Mouse (Mus musculus) forebrain, embryonic 15.5 days (tissue): ENCODE measurements around the gene Amer2. TPM values are rescaled to one million over a fixed set of nuclear protein-coding genes. Genes with fewer than 3 reads are reported as not detected.

ENCODE experiments used
- ATAC-seq: fragments of 200-750 bp; cut with Nextera tagmentation; replicated peaks from 2 replicates; pipeline ENCODE4 v1.8.0; 2017; ENCODE audit warnings: mild to moderate bottlenecking, moderate TSS enrichment, moderate library complexity
- H3K27ac ChIP-seq: fragments of 300-500 bp; sonication (generic); replicated peaks from 2 replicates; pipeline ENCODE4 v1.5.1; 2015; ENCODE audit warnings: mild to moderate bottlenecking, inconsistent platforms
- H3K27me3 ChIP-seq: fragments of 300-500 bp; sonication (generic); 2 replicates; pipeline ENCODE4 v1.6.1; 2015; ENCODE audit warnings: inconsistent platforms
- H3K36me3 ChIP-seq: fragments of 300-500 bp; sonication (generic); 2 replicates; pipeline ENCODE4 v1.6.1; 2015; ENCODE audit warnings: mild to moderate bottlenecking, inconsistent platforms
- H3K4me1 ChIP-seq: fragments of 300-500 bp; sonication (generic); 2 replicates; pipeline ENCODE4 v1.6.1; 2015; ENCODE audit warnings: inconsistent platforms
- H3K4me2 ChIP-seq: fragments of 300-500 bp; sonication (generic); replicated peaks from 2 replicates; pipeline ENCODE4 v1.6.1; 2015; ENCODE audit warnings: mild to moderate bottlenecking, inconsistent platforms
- H3K4me3 ChIP-seq: fragments of 300-500 bp; sonication (generic); 2 replicates; pipeline ENCODE4 v1.5.1; 2015; ENCODE audit warnings: mild to moderate bottlenecking, inconsistent platforms
- H3K9ac ChIP-seq: fragments of 300-500 bp; sonication (generic); replicated peaks from 2 replicates; pipeline ENCODE4 v1.6.1; 2015; ENCODE audit warnings: mild to moderate bottlenecking, inconsistent platforms
- H3K9me3 ChIP-seq: fragments of 300-500 bp; sonication (generic); 2 replicates; pipeline ENCODE4 v1.6.1; 2016; ENCODE audit warnings: inconsistent platforms
- WGBS: fragments of 180-500 bp; shearing (Covaris S2); methylation state at CpG from one replicate; pipeline ENCODE4 v1.1.7; 2015; ENCODE audit warnings: mixed read lengths; 5-methylcytosine and 5-hydroxymethylcytosine counted together
- polyA plus RNA-seq: library from polyadenylated mRNA; unstranded; fragments of >200 nt; fragmentation: Nextera tagmentation; extraction: Ambion mirVana; gene quantifications from 2 replicates; pipeline ENCODE4 v1.2.1, GENCODE M21; 2015

The Amer2 gene
- polyA plus RNA-seq, 1 experiment from 2014 or later, result 51.1 TPM

DNA sequence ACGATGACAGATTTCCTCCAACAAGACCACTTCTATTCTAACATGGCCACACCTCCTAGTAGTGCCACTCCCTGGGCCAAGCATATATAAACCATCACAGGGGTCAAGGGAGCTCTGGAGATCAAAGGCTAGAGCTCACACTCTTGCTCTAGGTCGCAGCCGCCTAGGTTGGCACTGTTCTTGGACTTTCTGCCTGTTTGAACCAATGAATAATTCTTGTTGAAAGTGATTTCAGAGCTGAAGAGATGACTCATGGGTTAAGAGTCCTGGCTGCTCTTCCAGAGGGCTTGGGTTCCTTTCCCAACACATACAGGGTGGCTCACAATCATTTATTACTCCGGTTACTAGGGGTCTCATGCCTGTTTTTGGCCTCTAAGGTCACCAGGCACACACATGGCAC lies 24.3 kb downstream of the Amer2 start:
- Histone ChIP-seq H3K27ac (no peak overlapping the region), H3K4me2 (no peak overlapping the region), H3K9ac (no peak overlapping the region), H3K27me3 (no peaks in the 10 kb centered on the region), H3K4me1 (peaks cover 21% of the 10 kb centered on the region), H3K4me3 (no peak overlapping the region), H3K36me3 (no peaks in the 10 kb centered on the region), H3K9me3 (no peaks in the 10 kb centered on the region)
- 95% methylated on average over 4 of the region's 4 CpGs for whole genome bisulfite sequencing
- no peak for ATAC-seq

GRCm38 (mm10) chr14:60398861-60399260 lies 25.8 kb downstream of the Amer2 start:
- WGBS, result 5% methylated on average over 7 of the region's 7 CpGs
- H3K9me3 ChIP-seq, result no peaks in the 10 kb centered on the region
- H3K36me3 ChIP-seq, result no peaks in the 10 kb centered on the region
- H3K4me1 ChIP-seq, result peaks cover 32% of the 10 kb centered on the region
- H3K4me3 ChIP-seq, result no peak overlapping the region
- H3K4me2 ChIP-seq, result no peak overlapping the region
- peak; percentile 69 for ATAC-seq
- H3K27me3 ChIP-seq, result no peaks in the 10 kb centered on the region
- H3K27ac ChIP-seq, result peak overlapping the region; percentile 24; the same call in 1 of the 2 replicates
- H3K9ac ChIP-seq, result no peak overlapping the region

GRCm38 (mm10) chr14:60403228-60403627 lies 30.2 kb downstream of the Amer2 start:
- no peak for ATAC-seq
- WGBS, result 17% methylated on average over 2 of the region's 2 CpGs
- Histone ChIP-seq H3K9ac (no peak overlapping the region), H3K4me3 (no peak overlapping the region), H3K27me3 (no peaks in the 10 kb centered on the region), H3K36me3 (no peaks in the 10 kb centered on the region), H3K9me3 (no peaks in the 10 kb centered on the region), H3K4me2 (no peak overlapping the region), H3K27ac (peak overlapping the region; percentile 14; the same call in 1 of the 2 replicates), H3K4me1 (peaks cover 61% of the 10 kb centered on the region)

DNA sequence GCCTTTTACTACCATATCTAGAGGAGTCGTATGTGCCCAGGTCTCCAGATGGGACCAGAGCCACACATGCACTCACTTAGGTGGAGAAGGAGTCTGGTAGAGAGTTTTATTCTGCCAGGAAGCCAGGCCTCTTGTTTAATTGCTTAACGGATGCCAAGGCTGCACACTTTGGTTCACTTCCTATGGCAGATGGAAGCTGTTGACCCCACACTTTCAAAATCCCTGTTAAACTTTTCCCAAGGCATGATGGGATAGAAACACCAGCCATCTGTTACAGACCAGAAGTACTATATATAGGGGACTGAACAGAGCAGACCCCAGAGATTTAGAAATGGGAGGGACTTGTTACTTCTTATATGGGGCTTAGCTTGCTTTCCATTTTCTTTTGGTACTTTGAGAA lies 32.8 kb downstream of the Amer2 start:
- Histone ChIP-seq H3K4me2 (no peak overlapping the region), H3K4me1 (peaks cover 72% of the 10 kb centered on the region), H3K4me3 (no peak overlapping the region), H3K27ac (peak overlapping the region; percentile 31), H3K36me3 (no peaks in the 10 kb centered on the region), H3K27me3 (no peaks in the 10 kb centered on the region), H3K9me3 (no peaks in the 10 kb centered on the region), H3K9ac (no peak overlapping the region)
- WGBS, result 56% methylated on average over 2 of the region's 2 CpGs
- ATAC-seq, result no peak

- Histone ChIP-seq H3K36me3 (no peaks in the 10 kb centered on the region), H3K4me2 (no peak overlapping the region), H3K9ac (no peak overlapping the region), H3K27ac (peak overlapping the region; percentile 48), H3K4me1 (peaks cover 79% of the 10 kb centered on the region), H3K9me3 (no peaks in the 10 kb centered on the region), H3K27me3 (no peaks in the 10 kb centered on the region), H3K4me3 (no peak overlapping the region)
- no peak for ATAC-seq
- WGBS, result 86% methylated on average over 5 of the region's 5 CpGs
Observed at GRCm38 (mm10) chr14:60406543-60406942, 33.5 kb downstream of the Amer2 start.

DNA sequence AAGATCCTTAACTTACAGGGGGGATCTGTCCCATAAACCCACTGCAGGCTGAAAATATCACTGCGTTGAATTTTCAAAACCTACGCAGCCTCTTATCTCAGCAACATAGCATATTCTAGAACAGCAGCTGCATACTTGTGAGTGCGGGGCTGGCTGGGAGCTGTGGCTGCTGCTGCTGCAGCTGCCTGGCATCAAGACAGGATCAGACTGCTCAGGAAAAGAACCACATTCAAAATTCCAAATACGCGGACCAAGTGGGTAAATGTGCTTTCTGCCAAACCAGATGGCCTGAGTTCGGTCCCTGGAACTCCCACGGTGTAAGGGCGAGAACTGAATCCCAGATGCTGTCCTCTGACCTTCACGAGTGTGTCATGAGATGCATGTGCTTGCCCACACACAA lies 34.3 kb downstream of the Amer2 start:
- no peaks in the 10 kb centered on the region for H3K36me3 ChIP-seq
- no peak overlapping the region for H3K9ac ChIP-seq
- H3K4me1 ChIP-seq, result peaks cover 80% of the 10 kb centered on the region
- H3K27me3 ChIP-seq, result no peaks in the 10 kb centered on the region
- no peak overlapping the region for H3K4me3 ChIP-seq
- 50% methylated on average over 9 of the region's 9 CpGs for WGBS
- H3K4me2 ChIP-seq, result no peak overlapping the region
- H3K9me3 ChIP-seq, result no peaks in the 10 kb centered on the region
- ATAC-seq, result no peak
- H3K27ac ChIP-seq, result peak overlapping the region; percentile 48

DNA sequence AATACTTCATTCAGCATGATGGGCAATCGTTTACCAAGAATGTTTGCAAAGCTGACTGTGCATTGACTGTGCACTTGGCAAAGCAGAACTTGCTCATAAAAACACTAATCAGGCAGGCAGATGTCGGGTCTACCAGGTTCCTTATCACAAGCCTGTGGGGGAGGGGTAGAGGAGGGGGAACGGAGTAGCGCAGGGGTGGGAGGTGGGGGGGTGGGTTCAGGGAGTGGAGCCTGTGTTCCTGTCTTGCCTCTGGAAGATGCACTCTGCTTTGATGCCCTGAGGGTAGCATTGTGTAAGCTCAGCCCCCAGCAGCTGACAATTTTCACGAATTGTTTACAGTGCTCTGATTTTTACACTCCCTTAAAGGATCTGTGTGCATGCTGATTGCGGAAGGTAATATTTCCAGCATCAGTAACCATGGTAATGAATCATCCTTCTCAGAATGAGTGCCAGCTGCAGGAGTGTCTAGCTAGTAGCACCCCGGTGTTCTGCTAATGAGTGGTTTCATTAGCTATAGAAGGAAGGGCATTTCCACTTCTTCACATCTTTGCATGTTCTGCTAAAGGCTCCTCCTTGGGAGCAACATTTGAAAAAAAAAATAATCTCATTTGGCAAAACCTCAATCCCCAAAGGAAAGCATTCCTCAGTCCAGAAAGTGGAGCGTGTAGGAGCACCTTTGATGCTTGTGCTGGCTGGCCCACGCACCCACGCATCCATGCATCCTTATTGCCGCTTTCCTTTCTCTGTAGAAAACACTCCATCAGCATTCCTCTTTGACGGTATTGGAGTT lies 36.8 kb downstream of the Amer2 start:
- no peaks in the 10 kb centered on the region for H3K36me3 ChIP-seq
- 4% methylated on average over 12 of the region's 12 CpGs for WGBS
- peak overlapping the region; percentile 91 for H3K27ac ChIP-seq
- peaks cover 85% of the 10 kb centered on the region for H3K4me1 ChIP-seq
- no peak overlapping the region for H3K9ac ChIP-seq
- H3K4me2 ChIP-seq, result peak overlapping the region; percentile 37
- peak overlapping the region; percentile 14 for H3K4me3 ChIP-seq
- no peaks in the 10 kb centered on the region for H3K9me3 ChIP-seq
- H3K27me3 ChIP-seq, result no peaks in the 10 kb centered on the region
- peak; percentile 76 for ATAC-seq

- H3K4me1 ChIP-seq, result peaks cover 83% of the 10 kb centered on the region
- peak overlapping the region; percentile 91 for H3K27ac ChIP-seq
- no peaks in the 10 kb centered on the region for H3K9me3 ChIP-seq
- no peak overlapping the region for H3K4me3 ChIP-seq
- H3K27me3 ChIP-seq, result no peaks in the 10 kb centered on the region
- no peak overlapping the region for H3K9ac ChIP-seq
- no peaks in the 10 kb centered on the region for H3K36me3 ChIP-seq
- H3K4me2 ChIP-seq, result no peak overlapping the region
- ATAC-seq, result no peak
- 42% methylated on average over 6 of the region's 6 CpGs for WGBS
Observed at GRCm38 (mm10) chr14:60411229-60411628, 38.2 kb downstream of the Amer2 start.

DNA sequence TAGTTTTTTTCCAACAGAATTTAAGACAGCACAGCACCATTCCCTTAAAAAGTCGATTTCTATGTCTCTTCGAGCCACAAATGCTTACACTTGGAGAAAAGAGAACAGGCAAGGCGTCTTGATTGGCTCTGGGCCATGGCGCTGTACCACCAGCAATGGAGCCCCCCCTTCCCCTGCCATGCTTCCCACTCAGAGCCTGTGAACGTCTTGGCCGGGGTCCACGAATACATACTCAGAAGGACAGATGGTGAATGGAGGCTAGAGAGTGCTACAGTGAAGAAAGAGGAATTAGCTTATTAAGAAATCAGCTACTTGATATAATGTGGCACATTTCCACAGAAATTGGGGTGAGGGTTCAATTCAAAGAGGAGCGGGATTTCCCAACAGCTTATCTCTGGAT lies 41.6 kb downstream of the Amer2 start:
- Histone ChIP-seq H3K9me3 (no peaks in the 10 kb centered on the region), H3K27me3 (no peaks in the 10 kb centered on the region), H3K9ac (no peak overlapping the region), H3K4me2 (peak overlapping the region; percentile 4; the same call in 1 of the 2 replicates), H3K4me1 (peaks cover 49% of the 10 kb centered on the region), H3K27ac (peak overlapping the region; percentile 90), H3K4me3 (0 out of 2 replicates have a peak overlapping the region, but pooled peaks have one; percentile 0), H3K36me3 (no peaks in the 10 kb centered on the region)
- WGBS, result 22% methylated on average over 8 of the region's 8 CpGs
- peak; percentile 92 for ATAC-seq

- H3K36me3 ChIP-seq, result no peaks in the 10 kb centered on the region
- no peaks in the 10 kb centered on the region for H3K27me3 ChIP-seq
- H3K4me1 ChIP-seq, result peaks cover 23% of the 10 kb centered on the region
- no peaks in the 10 kb centered on the region for H3K9me3 ChIP-seq
- H3K9ac ChIP-seq, result no peak overlapping the region
- 80% methylated on average over 5 of the region's 5 CpGs for WGBS
- H3K4me2 ChIP-seq, result no peak overlapping the region
- ATAC-seq, result no peak
- no peak overlapping the region for H3K4me3 ChIP-seq
- H3K27ac ChIP-seq, result no peak overlapping the region
Observed at GRCm38 (mm10) chr14:60417924-60418323, 44.9 kb downstream of the Amer2 start.

GRCm38 (mm10) chr14:60422920-60423319 lies 49.9 kb downstream of the Amer2 start:
- H3K27me3 ChIP-seq, result no peaks in the 10 kb centered on the region
- no peaks in the 10 kb centered on the region for H3K9me3 ChIP-seq
- H3K36me3 ChIP-seq, result no peaks in the 10 kb centered on the region
- H3K4me3 ChIP-seq, result no peak overlapping the region
- 95% methylated on average over 2 of the region's 2 CpGs for WGBS
- H3K9ac ChIP-seq, result no peak overlapping the region
- no peaks in the 10 kb centered on the region; the same call in 1 of the 2 replicates for H3K4me1 ChIP-seq
- no peak overlapping the region for H3K27ac ChIP-seq
- no peak overlapping the region for H3K4me2 ChIP-seq
- no peak for ATAC-seq

GRCm38 (mm10) chr14:60424174-60424573 lies 51.1 kb downstream of the Amer2 start:
- Histone ChIP-seq H3K27me3 (no peaks in the 10 kb centered on the region), H3K4me2 (no peak overlapping the region), H3K9me3 (no peaks in the 10 kb centered on the region), H3K4me3 (no peak overlapping the region), H3K27ac (no peak overlapping the region), H3K9ac (no peak overlapping the region), H3K4me1 (no peaks in the 10 kb centered on the region; the same call in 1 of the 2 replicates), H3K36me3 (no peaks in the 10 kb centered on the region)
- WGBS, result 80% methylated on average over 3 of the region's 3 CpGs
- ATAC-seq, result no peak

GRCm38 (mm10) chr14:60425553-60425952 lies 52.5 kb downstream of the Amer2 start:
- Histone ChIP-seq H3K4me1 (peaks cover 8% of the 10 kb centered on the region), H3K9ac (no peak overlapping the region)
- 95% methylated on average over 7 of the region's 7 CpGs for WGBS

More at GRCm38 (mm10) chr14:60425553-60425952, 52.5 kb downstream of the Amer2 start:
- Histone ChIP-seq H3K36me3 (no peaks in the 10 kb centered on the region), H3K27me3 (no peaks in the 10 kb centered on the region), H3K27ac (no peak overlapping the region), H3K9me3 (no peaks in the 10 kb centered on the region), H3K4me2 (no peak overlapping the region), H3K4me3 (no peak overlapping the region)
- no peak for ATAC-seq
